Mouse (Mus musculus): ENCODE data around the gene Ppm1m.

Ppm1m gene

DNA sequence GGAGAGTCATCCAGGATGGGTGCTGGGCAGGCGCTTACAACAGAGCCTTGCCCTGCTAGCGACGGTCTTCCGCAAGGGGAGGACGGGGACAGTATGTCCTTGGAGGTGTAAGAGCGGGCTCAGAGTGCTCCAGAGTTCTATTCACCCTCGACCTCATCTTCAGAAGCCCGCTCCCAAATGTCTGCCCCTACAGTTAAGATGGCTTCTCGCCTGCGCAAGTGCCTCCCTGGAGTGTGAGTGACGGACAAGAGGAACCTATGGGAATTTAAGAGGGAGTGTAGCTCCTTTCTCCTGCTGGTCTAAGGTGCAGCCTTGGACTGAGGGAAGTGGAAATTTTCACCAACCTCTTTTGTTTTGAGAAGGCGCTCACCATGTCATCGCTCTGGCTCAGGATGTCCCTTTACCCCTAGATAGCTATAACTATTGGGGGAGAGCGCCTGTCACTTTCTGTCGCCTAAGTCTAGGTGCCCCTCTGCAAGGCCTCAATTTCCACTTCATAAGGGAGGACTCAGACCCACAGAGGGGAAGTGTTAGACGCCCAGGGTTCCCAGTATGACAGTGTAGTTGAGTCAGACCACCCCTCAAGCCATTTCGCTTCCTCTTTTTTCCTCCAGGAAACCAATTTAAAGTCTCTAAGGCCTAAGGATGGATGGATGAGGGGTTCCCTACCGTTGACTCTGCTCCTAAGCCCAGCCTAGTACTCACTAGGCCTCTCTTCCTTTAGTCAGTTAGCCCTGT is at the start of gene Ppm1m:
Ppm1m (minus strand) TSS at position 212 of the 738 bp plus-strand sequence.
- no peak for DNase-seq

DNA sequence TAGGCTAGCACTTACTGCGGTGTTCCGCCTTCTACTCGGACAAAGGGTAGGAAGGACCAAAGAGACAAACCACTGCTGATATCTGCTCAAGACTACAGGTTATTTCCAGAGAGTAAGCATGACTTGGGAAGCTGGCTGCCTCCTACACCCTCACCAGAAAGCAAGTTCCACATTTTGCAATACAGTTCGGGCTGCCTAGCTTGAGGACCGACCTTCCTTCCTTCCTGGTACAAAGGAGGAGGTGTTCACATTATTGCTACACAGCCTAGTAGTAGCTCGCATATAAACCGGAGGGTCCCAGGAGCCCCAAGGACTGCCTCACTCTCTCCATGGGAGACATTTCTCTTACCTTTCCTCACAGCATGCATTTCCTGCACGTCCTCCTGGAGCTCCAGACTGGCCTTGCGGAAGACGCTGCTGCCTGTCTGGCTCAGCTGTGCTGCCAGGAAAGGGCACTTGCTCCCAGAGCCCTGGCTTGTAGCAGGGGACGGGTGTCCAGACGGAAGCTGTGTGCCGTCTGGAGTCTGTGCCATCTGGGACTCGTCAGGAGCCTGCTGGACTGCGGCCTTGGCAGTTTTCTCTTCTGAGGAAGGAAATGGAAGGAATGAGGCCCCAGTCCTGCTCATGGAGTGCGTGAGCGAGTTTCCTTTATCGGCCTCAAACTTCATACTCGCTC is 43.4 kb upstream of the Ppm1m start:
- DNase-seq: peak; percentile 61

DNA sequence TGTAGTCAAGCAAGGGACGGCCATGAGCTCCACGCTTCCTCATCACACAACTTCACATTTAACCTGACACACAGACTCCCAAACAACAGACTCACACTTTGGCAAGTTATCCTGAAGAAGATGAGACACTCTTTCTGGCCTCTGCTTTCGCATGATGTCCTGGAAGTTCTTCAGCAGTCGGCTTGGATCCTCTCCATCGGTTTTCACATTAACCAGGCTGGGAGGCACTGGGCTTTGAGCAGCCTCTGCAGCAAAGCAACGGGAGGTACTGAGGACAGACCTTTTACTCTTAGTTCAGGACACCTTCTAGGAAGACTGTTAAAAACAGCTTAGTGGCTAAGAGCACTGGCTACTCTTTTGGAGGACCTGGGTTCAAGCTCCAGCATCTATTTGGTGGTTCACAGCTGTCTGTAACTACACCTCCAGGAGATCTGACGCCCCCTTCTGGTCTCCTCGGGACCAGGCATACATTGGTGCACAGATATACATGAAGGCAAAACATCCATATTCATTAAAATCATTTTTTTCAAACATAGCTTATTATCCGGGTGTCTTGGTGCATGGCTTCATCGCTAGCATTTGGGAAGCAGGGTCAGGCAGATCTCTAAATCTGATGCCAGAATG is 42.1 kb upstream of the Ppm1m start:
- DNase-seq: peak; percentile 66

DNA sequence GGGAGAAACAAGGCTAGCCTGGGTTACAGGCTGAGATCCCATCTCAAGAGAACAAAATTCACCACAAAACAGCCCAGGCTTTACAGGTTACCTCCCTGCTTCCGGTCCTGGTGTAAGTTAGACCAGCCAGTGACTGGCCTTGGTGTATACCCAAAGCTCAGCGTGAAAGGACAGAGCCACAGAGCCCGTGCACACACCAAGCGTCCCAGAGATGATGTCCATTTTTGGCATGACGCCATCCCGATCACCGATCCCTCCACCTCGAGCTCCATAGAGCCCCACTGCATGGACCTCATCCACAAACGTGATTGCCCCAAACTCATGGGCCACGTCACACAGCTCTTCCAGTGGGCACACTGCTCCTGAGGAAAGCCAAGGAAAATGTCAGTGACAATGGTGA is 38.3 kb upstream of the Ppm1m start:
- no peak for DNase-seq

DNA sequence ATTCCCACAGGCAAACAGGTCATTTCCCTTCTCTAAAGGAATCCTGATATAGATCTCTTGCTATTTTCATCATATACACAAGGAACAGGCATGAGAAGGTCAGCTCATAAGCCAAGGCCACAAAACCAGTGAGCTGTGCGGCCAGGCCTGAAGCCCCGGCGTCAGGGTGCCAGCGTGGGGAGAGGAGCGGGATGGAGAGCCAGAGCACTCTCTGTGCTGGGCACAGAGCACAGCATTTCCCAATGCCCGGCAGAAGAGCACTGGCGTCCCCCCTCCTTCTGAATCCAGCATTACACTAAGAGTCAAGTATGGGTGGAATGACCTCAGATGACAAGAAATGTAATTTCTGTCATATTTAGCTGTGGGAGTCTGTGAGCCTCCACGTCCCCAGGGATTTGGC is 37.9 kb upstream of the Ppm1m start:
- no peak for DNase-seq

DNA sequence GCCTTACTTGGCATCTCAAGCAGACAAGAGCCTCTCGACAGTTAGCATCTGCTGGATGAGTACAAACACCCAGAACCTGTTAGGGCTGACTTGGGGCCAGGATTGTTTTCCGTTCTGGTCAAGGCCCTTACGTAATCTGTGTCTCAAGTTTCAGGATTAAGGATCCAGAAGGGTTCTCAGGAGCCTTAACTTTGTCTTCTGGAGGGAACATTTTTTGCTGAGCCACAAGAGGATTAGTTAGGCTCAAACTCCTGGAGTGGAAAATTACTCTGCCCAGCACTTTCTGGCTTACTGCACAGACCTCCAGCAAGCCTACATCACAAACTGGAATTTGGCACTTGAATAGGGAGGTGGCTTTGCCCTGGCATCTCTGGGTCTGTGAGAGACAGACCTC is 37.3 kb upstream of the Ppm1m start:
- peak; percentile 54 for DNase-seq

DNA sequence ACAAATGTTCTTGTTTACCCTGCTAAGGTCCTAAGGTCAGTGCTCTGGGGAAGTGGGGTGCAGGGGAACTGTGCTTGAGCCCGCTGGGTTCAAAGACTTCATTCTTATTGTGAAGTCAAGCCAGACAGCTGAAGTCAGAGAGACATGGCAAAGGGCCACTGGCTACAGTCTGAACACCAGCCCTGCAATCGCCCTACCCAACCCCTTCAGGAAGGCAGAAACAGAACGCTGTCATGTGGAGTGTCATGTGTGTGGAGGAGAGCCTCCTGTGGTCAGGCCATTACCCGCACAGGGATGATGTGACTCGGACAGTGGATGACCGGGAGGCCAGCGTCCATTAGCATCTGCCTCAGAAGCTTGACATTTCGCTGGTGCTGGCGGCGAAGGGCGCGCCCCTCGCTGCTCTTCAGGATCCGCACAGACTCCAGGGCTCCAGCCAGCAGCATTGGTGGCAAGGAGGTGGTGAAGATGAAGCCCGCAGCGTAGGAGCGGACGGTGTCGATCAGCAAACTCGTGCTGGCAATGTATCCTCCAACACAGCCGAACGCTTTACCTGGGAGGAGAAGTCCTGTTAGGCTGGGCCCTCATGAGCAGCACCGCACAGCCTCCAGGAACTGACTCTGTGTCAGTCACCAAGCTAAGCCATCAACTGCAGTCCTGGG is 36.7 kb upstream of the Ppm1m start:
- DNase-seq: peak; percentile 68

DNA sequence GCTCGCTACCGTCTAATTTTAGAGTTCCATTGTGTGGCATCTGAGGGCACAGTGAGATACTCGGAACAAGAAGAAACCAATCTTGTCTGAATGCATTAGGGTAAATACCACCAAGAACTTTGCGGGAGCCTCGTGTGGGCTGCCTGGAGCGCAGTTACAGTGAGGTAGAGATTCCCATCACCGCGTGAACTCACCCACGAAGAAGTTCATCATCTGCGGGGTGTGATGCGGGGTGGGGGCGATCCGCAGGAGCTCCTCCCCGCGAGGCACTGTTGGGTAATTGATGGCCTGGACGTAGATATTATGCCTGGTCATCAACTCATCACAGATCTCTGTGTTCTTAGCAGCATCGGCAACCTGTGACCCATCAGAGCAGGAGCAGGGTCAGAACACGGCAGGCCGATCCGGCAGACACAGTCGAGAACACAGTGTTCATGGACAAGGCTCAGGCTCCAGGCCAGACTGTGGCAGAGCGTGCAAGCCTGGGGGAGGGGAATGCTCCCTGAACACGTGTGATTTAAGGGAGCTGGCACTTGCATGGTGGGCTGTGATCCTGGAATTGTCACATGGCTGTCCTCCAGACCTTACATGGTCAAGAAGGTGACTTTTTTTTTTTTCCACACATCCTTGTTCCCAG is 35.8 kb upstream of the Ppm1m start:
- peak; percentile 68 for DNase-seq

DNA sequence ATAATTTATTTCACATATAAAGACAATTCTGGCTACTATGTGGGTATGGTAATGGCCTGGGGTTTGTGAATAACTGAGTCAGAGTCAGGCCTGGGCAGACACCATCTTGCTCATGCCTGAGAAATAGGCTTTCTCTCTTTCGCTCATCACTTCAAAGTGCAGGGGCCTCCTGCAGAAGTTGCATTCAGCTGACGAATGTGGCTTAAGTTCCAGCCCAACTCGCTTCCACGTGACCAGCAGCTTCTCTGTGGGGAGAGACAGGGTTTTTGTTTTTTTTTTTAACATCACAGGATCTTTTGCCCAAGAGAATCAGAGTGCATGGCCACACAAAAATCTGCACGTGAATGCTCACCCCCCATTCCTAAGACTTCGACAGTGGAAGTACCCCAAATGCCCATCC is 34.4 kb upstream of the Ppm1m start:
- no peak for DNase-seq

DNA sequence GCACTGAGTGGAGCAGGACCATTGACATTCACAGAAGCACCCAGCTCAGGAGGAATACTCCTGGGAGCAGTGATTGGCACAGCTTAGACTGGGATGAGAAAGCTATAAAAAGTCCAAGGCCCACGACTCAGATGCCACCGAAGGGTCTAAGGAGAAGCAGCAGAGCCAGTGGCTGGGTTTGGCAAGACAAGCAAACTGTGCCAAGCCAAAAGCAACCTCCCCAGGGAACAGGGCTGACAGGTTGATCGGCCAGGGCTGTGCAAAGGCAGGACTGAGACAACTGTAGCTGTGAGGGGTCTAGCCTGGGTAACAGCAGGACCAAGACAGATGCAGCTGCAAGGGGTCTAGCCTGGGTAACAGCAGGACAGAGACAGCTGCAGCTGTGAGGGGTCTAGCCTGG is 33.4 kb upstream of the Ppm1m start:
- no peak for DNase-seq

DNA sequence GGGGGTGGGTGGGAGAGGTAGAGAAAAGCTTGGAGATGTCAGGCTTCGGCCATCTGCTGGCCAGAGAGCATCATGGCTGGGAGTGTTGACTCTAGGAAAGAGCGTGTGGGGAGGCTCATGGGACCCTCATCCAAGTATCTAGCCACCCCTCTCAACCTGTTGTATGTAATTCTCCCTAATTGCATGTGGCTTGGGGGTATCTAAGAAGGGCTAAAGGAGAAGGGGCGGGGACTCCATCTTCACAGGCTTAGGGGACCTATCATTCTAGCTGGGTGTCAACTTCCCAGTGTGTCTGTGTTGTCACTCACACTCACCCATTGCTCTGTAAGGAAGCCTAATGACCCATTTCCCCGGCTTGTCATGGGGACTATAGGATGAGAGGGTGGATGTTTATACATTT is 32.3 kb upstream of the Ppm1m start:
- no peak for DNase-seq

DNA sequence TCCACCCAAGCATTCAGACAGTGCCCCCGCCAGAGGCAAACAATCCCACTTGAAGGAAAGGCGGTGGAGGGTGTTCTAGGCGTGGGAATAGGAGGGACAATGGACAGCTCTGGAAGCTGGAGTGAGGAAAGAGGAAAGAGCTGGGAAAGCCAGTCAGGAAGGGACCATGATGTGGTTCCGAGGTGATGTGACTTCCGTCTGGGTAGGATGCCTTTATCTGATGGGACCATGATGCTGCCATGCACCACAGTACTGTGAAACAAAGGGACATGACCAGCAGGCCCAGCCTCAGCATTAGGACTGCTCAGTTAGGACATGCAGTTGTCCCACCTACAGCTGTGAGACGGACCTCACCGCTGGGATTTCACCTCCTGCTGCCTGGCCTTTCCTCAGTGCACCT is 31.7 kb upstream of the Ppm1m start:
- no peak for DNase-seq

DNA sequence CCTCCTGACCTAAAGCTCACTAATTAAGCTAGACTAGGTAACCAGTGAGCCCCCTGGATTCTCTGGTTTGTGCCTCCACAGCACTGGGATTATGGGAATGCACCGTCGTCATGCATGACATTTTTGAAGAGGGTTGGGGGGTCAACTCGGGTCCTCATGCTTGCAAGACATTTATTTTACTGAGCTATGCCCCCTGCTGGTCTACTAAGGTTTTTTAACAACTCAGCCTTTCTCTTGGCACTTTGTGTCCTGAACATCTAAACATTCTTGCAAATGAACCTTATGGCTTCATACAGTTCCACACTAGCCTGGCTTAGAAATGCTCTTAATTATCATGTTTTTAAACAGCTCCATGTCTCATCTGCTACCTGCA is 31.2 kb upstream of the Ppm1m start:
- DNase-seq: no peak

DNA sequence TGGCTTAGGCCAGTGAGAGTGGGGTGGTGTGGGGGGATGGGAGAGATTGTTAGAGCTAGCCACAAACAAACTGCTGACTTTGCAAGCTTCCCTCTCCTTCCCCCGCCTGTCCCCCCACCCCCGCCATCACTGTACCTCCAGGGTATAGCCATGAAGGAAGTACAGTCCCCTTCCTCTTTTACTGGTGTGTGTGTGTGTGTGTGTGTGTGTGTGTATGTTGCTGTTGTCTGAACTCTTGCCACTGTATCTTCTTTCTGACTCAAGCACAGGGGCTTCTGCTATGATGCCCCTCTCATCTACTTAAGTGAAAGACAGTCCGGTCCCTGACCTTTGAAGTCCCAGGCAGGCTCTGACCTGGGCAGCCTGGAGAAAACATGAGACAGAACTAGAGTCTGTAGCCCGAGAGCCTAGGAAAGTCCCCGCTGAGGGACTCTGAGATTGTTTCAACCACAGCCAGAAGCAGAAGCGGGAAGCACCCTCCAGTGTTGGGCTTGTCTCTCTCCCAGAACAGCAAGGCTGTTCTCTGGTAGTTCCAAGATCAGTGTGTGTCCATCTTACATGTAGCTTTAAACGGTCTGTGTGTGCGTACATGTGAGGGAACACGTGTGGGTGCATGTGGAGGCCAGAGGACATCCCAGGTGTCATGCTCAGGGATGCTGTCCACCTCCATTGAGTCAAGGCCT is 30.6 kb upstream of the Ppm1m start:
- no peak for DNase-seq

DNA sequence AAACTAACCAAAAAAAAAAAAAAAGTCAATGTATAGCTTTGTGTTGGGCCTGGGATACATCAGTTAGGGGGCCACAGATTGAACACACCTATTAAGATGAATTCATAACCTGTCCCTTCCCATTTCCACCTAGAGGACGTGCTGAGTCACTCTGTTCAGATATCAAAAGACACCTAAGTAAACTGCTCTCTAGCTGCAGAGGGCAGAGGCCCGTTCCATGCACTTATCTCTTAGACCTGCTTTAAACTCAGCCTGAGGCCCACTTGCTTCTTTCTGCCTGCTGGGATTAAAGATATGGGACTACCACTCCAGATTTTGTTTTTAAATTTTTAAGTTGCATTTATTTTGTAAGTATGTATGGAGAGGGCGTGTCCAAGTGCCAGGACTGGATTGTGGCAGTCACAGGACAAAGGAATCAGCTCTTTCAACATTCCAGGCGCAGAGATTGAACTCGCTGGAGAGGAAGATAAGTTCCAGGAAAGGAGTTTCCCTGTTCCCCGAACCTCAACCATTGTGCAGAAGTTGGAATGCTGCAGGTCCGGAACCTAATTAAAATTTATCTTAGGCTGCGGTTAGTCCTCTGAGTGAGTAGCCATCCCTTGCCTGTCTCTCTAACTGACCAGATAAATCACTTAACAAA is 28.4 kb upstream of the Ppm1m start:
- no peak for DNase-seq

DNA sequence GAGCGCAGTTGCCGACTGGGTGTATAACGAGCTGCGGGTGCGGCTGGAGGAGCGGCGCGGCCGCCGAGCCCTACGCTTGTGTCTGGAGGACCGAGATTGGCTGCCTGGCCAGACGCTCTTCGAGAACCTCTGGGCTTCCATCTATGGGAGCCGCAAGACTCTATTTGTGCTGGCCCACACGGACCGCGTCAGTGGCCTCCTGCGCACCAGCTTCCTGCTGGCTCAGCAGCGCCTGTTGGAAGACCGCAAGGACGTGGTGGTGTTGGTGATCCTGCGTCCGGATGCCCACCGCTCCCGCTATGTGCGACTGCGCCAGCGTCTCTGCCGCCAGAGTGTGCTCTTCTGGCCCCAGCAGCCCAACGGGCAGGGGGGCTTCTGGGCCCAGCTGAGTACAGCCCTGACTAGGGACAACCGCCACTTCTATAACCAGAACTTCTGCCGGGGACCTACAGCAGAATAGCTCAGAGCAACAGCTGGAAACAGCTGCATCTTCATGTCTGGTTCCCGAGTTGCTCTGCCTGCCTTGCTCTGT is 26.7 kb upstream of the Ppm1m start:
- DNase-seq: peak; percentile 52

DNA sequence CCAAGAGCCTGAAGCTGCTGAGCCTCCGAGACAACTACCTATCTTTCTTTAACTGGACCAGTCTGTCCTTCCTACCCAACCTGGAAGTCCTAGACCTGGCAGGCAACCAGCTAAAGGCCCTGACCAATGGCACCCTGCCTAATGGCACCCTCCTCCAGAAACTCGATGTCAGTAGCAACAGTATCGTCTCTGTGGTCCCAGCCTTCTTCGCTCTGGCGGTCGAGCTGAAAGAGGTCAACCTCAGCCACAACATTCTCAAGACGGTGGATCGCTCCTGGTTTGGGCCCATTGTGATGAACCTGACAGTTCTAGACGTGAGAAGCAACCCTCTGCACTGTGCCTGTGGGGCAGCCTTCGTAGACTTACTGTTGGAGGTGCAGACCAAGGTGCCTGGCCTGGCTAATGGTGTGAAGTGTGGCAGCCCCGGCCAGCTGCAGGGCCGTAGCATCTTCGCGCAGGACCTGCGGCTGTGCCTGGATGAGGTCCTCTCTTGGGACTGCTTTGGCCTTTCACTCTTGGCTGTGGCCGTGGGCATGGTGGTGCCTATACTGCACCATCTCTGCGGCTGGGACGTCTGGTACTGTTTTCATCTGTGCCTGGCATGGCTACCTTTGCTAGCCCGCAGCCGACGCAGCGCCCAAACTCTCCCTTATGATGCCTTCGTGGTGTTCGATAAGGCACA is 26.1 kb upstream of the Ppm1m start:
- DNase-seq: no peak

DNA sequence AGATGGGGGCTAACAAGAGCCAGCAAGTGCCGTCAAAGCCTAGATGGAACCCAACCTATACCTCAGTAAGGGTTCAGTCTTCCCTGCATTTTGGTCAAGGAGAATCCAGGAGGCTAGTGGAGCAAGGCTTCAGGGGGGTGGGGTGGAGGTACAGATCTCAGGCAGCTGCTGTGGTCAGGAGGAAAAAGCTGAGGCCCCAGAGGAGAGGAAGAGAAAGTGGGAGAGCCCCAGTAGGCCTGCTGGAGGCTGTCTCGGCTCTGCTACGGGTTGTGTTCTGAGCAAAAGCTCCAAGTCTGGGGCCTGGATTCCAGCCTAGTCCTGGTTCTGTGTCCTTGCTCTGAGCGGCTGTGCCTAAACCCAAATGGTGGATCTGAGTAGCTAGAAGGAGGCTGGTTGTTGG is 23.4 kb upstream of the Ppm1m start:
- DNase-seq: no peak

DNA sequence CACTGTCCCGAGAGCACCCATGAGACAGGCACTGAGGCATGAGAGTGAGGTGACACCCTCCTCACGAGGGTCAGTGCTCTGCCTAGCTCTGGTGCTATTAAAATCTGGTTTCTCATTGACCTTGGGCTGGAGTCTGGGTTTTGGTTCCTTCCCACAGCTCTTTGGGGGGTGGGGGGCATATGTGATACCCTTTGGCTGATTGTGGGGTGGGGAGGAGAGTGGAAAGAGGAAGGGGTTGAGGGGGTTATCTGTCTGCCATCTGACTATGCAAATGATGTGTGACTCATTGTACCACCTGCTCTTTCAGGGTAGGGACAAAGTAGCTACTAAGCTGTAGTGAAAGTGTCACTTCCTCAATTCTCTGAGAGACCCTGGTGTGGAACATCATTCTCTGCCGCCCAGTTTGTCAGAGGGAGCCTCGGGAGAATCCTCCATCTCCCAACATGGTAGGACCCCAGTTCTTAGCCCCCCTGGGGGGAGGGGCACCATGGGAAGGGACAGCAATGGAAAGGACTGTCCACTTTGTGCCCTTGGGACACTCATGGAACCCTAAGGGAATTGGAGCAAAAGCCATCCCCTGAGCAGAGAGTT is 22.8 kb upstream of the Ppm1m start, which contains the start of gene Tlr9:
Tlr9 (plus strand) TSS at position 338 of the 591 bp plus-strand sequence.
- DNase-seq: no peak

DNA sequence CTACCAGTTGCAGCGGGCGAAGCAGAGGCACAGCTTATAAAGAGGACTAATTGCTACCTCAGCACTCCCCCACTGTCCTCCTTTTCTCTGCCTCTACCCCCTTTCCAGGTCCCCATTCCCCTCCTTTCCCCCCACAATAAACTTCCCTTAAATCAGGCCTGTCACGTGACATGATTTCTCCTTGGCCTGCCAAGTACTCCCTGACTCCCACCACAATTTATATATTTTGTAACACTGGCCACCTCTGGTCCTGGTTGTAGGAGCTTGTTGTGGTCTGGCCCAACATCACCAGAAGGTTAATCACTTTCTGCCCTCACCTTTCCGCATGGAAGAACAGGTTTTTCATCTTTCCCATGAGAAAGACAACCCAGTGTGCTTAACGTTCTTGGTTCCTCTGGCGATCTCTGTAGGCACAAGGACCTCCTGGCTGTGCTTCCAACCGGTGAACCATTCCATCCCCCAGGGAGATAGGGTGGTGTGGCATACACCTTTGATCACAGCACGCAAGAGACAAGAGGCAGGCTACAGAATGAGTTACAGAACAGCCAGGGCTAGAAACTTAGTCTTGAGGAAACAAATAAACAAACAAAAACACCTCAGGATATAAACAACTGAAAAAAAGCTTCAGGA is 21.5 kb upstream of the Ppm1m start:
- DNase-seq: no peak
